Mouse (Mus musculus) erythroblast, embryonic 14.5 days (primary cell): ENCODE measurements around the gene Mapk10.

ENCODE experiments used
- GATA1 ChIP-seq: IDR thresholded peaks from 2 replicates; pipeline ENCODE4 v1.6.1; 2012; ENCODE audit warnings: low read length, inconsistent platforms, mixed read lengths
- TAL1 ChIP-seq: IDR thresholded peaks from 3 replicates; pipeline ENCODE4 v1.6.1; 2012; ENCODE audit warnings: low read length, inconsistent platforms, mixed read lengths

- TF ChIP-seq GATA1 (no peak), TAL1 (no peak)
Observed at GRCm38 (mm10) chr5:103014309-103014708, 196.8 kb downstream of the Mapk10 start.
